Mouse (Mus musculus): ENCODE results near the gene Kcnk1. TPM values are rescaled to one million over a fixed set of nuclear protein-coding genes. Genes with fewer than 3 reads are reported as not detected.

Kcnk1 gene
- polyA plus RNA-seq, 1 experiment = 40.5 TPM

DNA sequence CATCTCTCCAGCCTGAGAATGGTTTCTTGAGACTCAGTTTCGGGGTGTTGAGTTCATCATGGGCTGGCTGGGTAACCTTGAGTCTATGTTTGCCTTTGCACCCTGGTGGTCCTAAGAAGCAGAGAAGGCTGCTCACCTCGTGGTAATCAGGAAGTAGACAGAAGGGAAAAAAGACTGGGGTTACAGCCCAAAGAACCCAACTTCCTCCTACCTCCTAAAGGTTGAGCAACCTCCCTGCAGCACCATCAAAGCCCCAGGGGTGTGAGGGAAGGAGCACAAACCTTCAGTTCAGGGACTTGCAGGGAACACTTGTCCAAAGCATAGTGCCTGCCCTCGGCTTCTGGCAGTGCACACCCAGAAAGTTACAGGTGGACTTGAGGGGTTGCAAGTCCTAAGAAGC lies 11.5 kb upstream of the Kcnk1 start:
- WGBS = 47% methylated on average over 3 of the region's 3 CpGs
- H3K36me3 ChIP-seq (ENCODE audit: control insufficient read depth, insufficient read depth, low read length) = no peaks in the 10 kb centered on the region
- TF ChIP-seq CTCF (IDR thresholded peaks at IDR 0.05; ENCODE audit: extremely low read depth, insufficient read length, insufficient replicate concordance, low read depth, low read length) (no peak), POLR2A (IDR thresholded peaks at IDR 0.05; ENCODE audit: low read depth, low read length) (no peak)
- no peak overlapping the region for H3K4me3 ChIP-seq (ENCODE audit: low read depth, low read length)
- no peaks in the 10 kb centered on the region for H3K4me1 ChIP-seq (ENCODE audit: control insufficient read depth, insufficient read depth, insufficient read length, low read length)
- H3K27ac ChIP-seq (ENCODE audit: insufficient read depth, low read depth, low read length) = no peak overlapping the region
- H3K27me3 ChIP-seq (ENCODE audit: control insufficient read depth, insufficient read depth, low read length) = no peaks in the 10 kb centered on the region

- WGBS = 91% methylated on average over 4 of the region's 4 CpGs
- no peaks in the 10 kb centered on the region for H3K4me1 ChIP-seq (ENCODE audit: control insufficient read depth, insufficient read depth, insufficient read length, low read length)
- no peaks in the 10 kb centered on the region for H3K27me3 ChIP-seq (ENCODE audit: control insufficient read depth, insufficient read depth, low read length)
- H3K36me3 ChIP-seq (ENCODE audit: control insufficient read depth, insufficient read depth, low read length) = no peaks in the 10 kb centered on the region
- no peak overlapping the region for H3K4me3 ChIP-seq (ENCODE audit: low read depth, low read length)
- TF ChIP-seq POLR2A (IDR thresholded peaks at IDR 0.05; ENCODE audit: low read depth, low read length) = no peak
- no peak overlapping the region for H3K27ac ChIP-seq (ENCODE audit: insufficient read depth, low read depth, low read length)
These were observed 10.8 kb upstream of the Kcnk1 start for GRCm38 (mm10) chr8:125984140-125984539.

GRCm38 (mm10) chr8:125985364-125985763 lies 9.6 kb upstream of the Kcnk1 start:
- no peaks in the 10 kb centered on the region for H3K4me1 ChIP-seq (ENCODE audit: control insufficient read depth, insufficient read depth, insufficient read length, low read length)
- no peaks in the 10 kb centered on the region for H3K36me3 ChIP-seq (ENCODE audit: control insufficient read depth, insufficient read depth, low read length)
- no peak overlapping the region for H3K4me3 ChIP-seq (ENCODE audit: low read depth, low read length)
- H3K27me3 ChIP-seq (ENCODE audit: control insufficient read depth, insufficient read depth, low read length) = no peaks in the 10 kb centered on the region
- WGBS = 96% methylated on average over 2 of the region's 2 CpGs
- no peak overlapping the region for H3K27ac ChIP-seq (ENCODE audit: insufficient read depth, low read depth, low read length)
- TF ChIP-seq CTCF (IDR thresholded peaks at IDR 0.05; ENCODE audit: extremely low read depth, insufficient read length, insufficient replicate concordance, low read depth, low read length) = no peak
- TF ChIP-seq POLR2A (IDR thresholded peaks at IDR 0.05; ENCODE audit: low read depth, low read length) = no peak

DNA sequence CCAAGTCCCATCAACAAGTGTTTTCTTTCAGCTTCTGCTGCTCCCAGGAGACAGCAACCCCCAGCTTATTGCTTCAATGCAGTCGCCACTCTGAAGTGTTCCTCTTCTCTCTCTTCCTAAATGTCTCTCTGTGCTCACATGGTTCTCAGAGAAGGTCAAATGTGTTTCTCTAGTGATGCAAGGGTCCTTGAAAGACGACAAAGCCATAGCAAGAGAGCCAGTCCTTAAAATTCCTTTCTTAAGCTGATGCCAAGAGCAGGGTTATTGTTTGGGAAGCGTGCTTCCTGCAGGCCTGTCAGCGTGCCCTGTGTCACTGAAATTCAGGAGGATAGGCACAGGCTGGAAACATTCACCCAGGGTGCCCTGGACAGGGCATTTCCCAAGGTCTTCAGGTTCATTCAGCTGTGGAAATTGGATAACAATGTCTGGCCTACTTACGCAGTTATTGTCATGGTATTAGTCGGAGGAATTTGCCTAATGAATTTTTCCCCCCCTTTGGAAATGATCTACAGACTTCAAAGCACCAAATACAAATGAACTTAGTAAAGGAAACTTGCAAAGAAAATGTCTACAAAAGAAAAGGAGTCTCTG lies 7.9 kb upstream of the Kcnk1 start:
- H3K27ac ChIP-seq (ENCODE audit: insufficient read depth, low read depth, low read length) = no peak overlapping the region
- no peak for TF ChIP-seq CTCF (IDR thresholded peaks at IDR 0.05; ENCODE audit: extremely low read depth, insufficient read length, insufficient replicate concordance, low read depth, low read length)
- no peak for TF ChIP-seq POLR2A (IDR thresholded peaks at IDR 0.05; ENCODE audit: low read depth, low read length)
- no peak overlapping the region for H3K4me3 ChIP-seq (ENCODE audit: low read depth, low read length)
- no peaks in the 10 kb centered on the region for H3K4me1 ChIP-seq (ENCODE audit: control insufficient read depth, insufficient read depth, insufficient read length, low read length)
- no peaks in the 10 kb centered on the region for H3K27me3 ChIP-seq (ENCODE audit: control insufficient read depth, insufficient read depth, low read length)
- no peaks in the 10 kb centered on the region for H3K36me3 ChIP-seq (ENCODE audit: control insufficient read depth, insufficient read depth, low read length)
- WGBS = 67% methylated on average over 6 of the region's 6 CpGs

DNA sequence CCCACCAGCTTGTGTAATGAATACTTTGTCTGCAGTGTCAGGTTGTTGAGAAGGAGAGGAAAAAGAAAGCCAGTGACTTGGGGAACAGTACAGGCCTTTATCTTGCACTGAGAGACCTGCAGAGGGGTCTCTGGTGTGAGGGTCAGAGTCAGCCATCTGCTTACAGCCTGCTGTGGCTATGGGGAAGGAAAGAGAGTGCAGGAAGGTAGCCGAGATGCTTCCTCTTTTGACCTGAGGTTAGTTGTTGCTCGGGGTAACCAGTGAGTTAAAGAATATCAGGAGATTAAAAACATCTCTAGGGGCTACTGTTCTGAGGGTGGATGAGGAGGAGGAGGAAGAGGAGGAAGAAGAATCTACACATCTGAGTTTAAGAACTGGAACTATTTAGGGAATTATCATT lies 7.0 kb upstream of the Kcnk1 start:
- H3K27me3 ChIP-seq (ENCODE audit: control insufficient read depth, insufficient read depth, low read length) = no peaks in the 10 kb centered on the region
- TF ChIP-seq CTCF (IDR thresholded peaks at IDR 0.05; ENCODE audit: extremely low read depth, insufficient read length, insufficient replicate concordance, low read depth, low read length) (no peak), POLR2A (IDR thresholded peaks at IDR 0.05; ENCODE audit: low read depth, low read length) (no peak)
- no peaks in the 10 kb centered on the region for H3K4me1 ChIP-seq (ENCODE audit: control insufficient read depth, insufficient read depth, insufficient read length, low read length)
- H3K36me3 ChIP-seq (ENCODE audit: control insufficient read depth, insufficient read depth, low read length) = no peaks in the 10 kb centered on the region
- no peak overlapping the region for H3K27ac ChIP-seq (ENCODE audit: insufficient read depth, low read depth, low read length)
- 61% methylated on average over 2 of the region's 2 CpGs for WGBS
- no peak overlapping the region for H3K4me3 ChIP-seq (ENCODE audit: low read depth, low read length)

GRCm38 (mm10) chr8:125993636-125994035 lies 1.3 kb upstream of the Kcnk1 start:
- H3K27me3 ChIP-seq (ENCODE audit: control insufficient read depth, insufficient read depth, low read length) = no peaks in the 10 kb centered on the region
- 77% methylated on average over 9 of the region's 9 CpGs for WGBS
- peaks cover 3% of the 10 kb centered on the region; the same call in 1 of the 2 replicates for H3K4me1 ChIP-seq (ENCODE audit: control insufficient read depth, insufficient read depth, insufficient read length, low read length)
- H3K27ac ChIP-seq (ENCODE audit: insufficient read depth, low read depth, low read length) = no peak overlapping the region
- H3K4me3 ChIP-seq (ENCODE audit: low read depth, low read length) = no peak overlapping the region
- no peaks in the 10 kb centered on the region for H3K36me3 ChIP-seq (ENCODE audit: control insufficient read depth, insufficient read depth, low read length)
- TF ChIP-seq CTCF (IDR thresholded peaks at IDR 0.05; ENCODE audit: extremely low read depth, insufficient read length, insufficient replicate concordance, low read depth, low read length) (no peak), POLR2A (IDR thresholded peaks at IDR 0.05; ENCODE audit: low read depth, low read length) (no peak)

DNA sequence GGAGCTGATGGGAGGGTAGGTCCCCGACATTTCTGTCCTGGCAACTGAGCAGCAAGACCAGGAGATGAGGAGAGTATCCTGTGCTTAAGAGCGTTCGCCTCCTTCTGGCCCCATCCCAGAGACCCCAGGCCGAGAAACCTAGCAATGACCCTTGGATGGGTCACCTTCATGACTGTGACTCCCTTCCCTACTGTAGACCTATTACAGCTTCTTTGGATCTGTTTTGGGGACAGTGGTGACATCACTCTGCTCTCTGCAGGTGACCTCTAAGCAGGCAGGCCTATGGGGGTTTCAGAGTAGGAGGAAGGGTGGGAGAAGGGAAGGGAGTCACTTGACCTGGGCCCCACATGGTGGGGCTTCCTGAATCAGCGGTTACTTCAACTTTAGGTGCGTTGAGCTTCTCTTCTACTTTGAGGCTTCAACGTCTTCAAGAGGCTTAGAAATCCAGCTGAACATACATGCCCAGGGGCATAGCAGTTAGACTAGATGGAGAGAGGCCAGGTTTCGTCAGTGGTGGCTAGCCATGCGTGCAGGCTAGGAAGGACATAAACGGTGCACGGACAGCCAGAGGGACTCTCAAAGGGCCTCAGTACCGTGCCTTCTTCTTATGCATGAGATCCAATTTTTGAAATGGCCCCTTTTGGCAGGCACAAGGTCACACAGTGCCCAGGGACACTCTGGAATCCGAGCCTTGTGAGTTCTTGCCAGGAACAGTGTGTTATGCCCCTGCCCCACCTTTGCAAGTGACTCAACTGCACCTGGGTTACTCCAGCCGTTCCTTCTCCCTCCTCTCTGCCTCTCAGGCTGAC lies 1.3 kb downstream of the Kcnk1 start:
- Histone ChIP-seq H3K4me1 (ENCODE audit: control insufficient read depth, insufficient read depth, insufficient read length, low read length) (peaks cover 14% of the 10 kb centered on the region; the same call in 1 of the 2 replicates), H3K27ac (ENCODE audit: insufficient read depth, low read depth, low read length) (peak overlapping the region; percentile 90), H3K27me3 (ENCODE audit: control insufficient read depth, insufficient read depth, low read length) (no peaks in the 10 kb centered on the region), H3K36me3 (ENCODE audit: control insufficient read depth, insufficient read depth, low read length) (no peaks in the 10 kb centered on the region), H3K4me3 (ENCODE audit: low read depth, low read length) (peak overlapping the region; percentile 92)
- 11% methylated on average over 14 of the region's 14 CpGs for WGBS
- no peak for TF ChIP-seq CTCF (IDR thresholded peaks at IDR 0.05; ENCODE audit: extremely low read depth, insufficient read length, insufficient replicate concordance, low read depth, low read length)
- no peak for TF ChIP-seq POLR2A (IDR thresholded peaks at IDR 0.05; ENCODE audit: low read depth, low read length)

Data from small intestine, adult 2 months (tissue).